Mouse (Mus musculus) frontal cortex, postnatal 10 days (tissue): ENCODE results near the gene Pwwp2a.

Experiments
- DNase-seq, 2 experiments: peaks; one replicate each; pipeline ENCODE4 v3.0.0; 2022; ENCODE audit warnings: low spot score in 2 of 2, mixed read lengths in 1 of 2

Gene Pwwp2a

DNA sequence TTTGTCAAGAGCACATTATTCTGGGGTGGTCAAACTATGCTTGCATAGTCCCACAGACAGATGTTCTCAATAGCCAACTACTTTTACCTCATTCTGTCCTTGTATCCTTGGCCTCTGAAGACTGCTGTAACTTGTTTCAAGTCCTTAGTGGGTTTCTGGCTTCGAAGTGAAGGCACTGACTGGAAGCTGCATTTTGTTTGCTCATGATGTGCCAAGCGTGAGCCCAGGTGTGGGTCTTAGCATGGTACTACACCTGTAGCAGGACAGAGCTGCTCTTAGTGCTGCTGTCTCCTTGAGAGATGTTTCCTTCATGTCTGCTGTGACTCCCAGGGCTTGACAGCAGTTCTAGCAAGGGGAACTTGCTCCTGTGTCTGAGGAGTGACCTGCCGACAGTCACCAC lies 41.6 kb downstream of the Pwwp2a start:
- DNase-seq: no peak

DNA sequence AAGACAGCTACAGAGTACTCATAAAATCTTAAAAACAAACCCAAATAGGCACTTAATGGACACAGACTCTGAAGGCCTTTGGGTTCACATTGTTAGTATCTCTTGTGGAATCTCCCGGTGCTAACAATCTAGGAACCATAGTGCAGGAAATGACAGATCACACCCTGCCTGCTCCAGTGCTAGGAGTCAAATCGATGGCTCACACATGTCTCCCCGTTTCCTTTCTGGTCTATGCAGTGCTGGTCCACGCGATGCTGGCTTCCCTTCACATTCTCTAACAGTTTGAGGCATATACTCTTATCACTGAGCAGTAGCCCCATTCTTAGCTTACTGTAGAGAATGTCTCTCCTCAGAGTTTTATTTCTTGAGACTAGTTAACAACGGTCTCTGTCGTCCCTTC lies 46.0 kb downstream of the Pwwp2a start:
- no peak for DNase-seq

- no peak for DNase-seq
These were observed 47.0 kb downstream of the Pwwp2a start for GRCm38 (mm10) chr11:43728737-43729301.

DNA sequence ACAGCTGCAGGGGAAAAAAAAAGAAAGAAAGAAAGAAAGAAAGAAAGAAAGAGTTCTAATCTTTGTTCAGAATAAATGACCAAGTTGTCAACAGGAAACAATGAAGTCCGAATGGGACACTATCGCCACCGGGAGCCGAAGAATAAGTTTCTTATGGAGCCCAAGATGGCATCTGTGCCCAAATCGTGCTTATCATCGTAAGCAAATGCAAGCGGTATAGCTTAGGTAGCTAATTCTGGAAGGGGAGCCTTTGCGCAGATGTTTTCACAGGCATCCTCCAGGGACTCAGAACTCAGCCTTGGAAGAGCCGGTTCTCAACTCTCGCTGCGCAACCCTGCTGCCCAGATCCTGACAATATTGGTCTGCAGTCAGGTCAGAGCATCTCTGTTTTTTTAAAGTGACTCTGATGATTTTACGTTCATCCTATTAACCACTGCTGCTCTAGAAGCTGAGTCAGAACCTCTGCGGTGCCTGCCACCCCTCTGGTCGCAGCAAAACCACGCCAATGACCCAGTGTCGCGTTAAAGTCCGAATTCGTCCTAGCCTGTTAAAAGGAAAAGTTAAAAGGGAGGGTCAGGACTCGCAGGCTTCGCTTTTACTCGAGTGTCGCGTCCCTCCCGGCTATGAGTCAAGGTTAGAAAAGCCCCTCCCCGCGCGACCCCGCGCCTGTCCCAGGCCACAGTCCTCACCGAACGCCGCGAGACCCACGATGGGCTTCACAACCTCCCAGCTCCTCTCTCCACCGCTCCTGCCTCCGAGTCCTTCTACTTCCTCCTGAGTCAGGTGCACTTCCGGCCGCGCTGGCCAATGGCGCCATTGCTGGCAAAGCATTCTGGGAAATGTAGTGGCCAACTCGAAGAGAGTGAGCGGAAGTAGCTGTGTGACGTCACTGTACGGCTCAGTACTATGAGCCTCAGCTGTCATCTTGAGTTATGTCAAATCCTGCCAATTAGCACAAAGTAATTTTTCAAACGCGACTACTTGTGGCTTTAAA lies 65.7 kb downstream of the Pwwp2a start, which contains the start of gene Ttc1:
Gene Ttc1 (minus strand): TSS at position 776 of the 994 bp plus-strand sequence.
- peak; percentile 94 to 96 for DNase-seq

GRCm38 (mm10) chr11:43751542-43751941 lies 69.7 kb downstream of the Pwwp2a start:
- DNase-seq: no peak

- no peak for DNase-seq
These were observed 72.8 kb downstream of the Pwwp2a start for GRCm38 (mm10) chr11:43754568-43754967.

GRCm38 (mm10) chr11:43755411-43755810 lies 73.6 kb downstream of the Pwwp2a start:
- DNase-seq: no peak

- DNase-seq: no peak
These were observed 76.6 kb downstream of the Pwwp2a start for GRCm38 (mm10) chr11:43758436-43758835.

GRCm38 (mm10) chr11:43766922-43767648 lies 85.3 kb downstream of the Pwwp2a start:
- DNase-seq: peak; percentile 38 to 76

DNA sequence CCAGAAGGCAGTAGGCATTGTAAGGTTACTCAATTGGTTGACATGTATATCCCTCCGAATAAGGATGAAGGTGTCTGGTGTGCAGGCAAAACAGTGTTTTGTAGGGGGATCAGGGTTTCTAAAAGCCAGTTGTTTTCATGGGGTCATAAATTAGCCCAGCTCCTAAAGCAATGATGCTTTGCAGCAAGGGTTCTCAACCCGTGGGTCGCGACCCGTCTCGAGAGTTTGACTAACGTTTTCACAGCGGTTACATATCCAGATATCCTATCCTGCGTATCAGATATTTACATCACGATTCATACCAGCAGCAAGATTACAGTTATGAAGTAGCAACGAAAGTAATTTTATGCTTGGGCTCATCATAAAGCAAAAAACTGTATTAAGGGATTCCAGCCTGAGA lies 86.0 kb downstream of the Pwwp2a start:
- no peak for DNase-seq

- DNase-seq: no peak
These were observed 88.3 kb downstream of the Pwwp2a start for GRCm38 (mm10) chr11:43770110-43770509.
